Mouse (Mus musculus) cerebellum, adult (tissue): Measurements from ENCODE around the gene Fkbp1a.
A peak's percentile ranks its signal among the peaks of the same experiment; 100 is the strongest.

ENCODE experiments used
- ATAC-seq: cut with Nextera tagmentation; 2 replicates; pipeline ENCODE4 v1.9.2; 2017; ENCODE audit warnings: mild to moderate bottlenecking, moderate library complexity, mixed read lengths; ENCODE audit not compliant: insufficient number of reproducible peaks, low FRiP score, low TSS enrichment

Fkbp1a gene

GRCm38 (mm10) chr2:151544673-151545072 is 2.4 kb downstream of the Fkbp1a start:
- ATAC-seq: no peak

GRCm38 (mm10) chr2:151546571-151546970 is 4.3 kb downstream of the Fkbp1a start:
- ATAC-seq: no peak

GRCm38 (mm10) chr2:151549615-151550121 is 7.4 kb downstream of the Fkbp1a start:
- ATAC-seq: no peak

- ATAC-seq: no peak
Observed at GRCm38 (mm10) chr2:151562930-151563921, 20.9 kb downstream of the Fkbp1a start.

GRCm38 (mm10) chr2:151564006-151564405 is 21.7 kb downstream of the Fkbp1a start:
- ATAC-seq: no peak

GRCm38 (mm10) chr2:151564986-151565385 is 22.7 kb downstream of the Fkbp1a start:
- no peak for ATAC-seq

- ATAC-seq: no peak
Observed at GRCm38 (mm10) chr2:151566856-151567255, 24.6 kb downstream of the Fkbp1a start.

- no peak for ATAC-seq
Observed at GRCm38 (mm10) chr2:151569452-151569851, 27.2 kb downstream of the Fkbp1a start.

- no peak for ATAC-seq
Observed at GRCm38 (mm10) chr2:151571873-151572700, 29.8 kb downstream of the Fkbp1a start, which contains the start of gene Sdcbp2. Sdcbp2 (plus strand) TSS chr2:151572622.

GRCm38 (mm10) chr2:151573667-151574066 is 31.4 kb downstream of the Fkbp1a start:
- ATAC-seq: no peak

- ATAC-seq: no peak
Observed at GRCm38 (mm10) chr2:151574607-151575006, 32.3 kb downstream of the Fkbp1a start.

GRCm38 (mm10) chr2:151575119-151575698 is 32.9 kb downstream of the Fkbp1a start:
- ATAC-seq: 0 out of 2 replicates have a peak, but pooled peaks have one; percentile 6

GRCm38 (mm10) chr2:151575699-151576389 is 33.6 kb downstream of the Fkbp1a start:
- ATAC-seq: peak; percentile 97

- no peak for ATAC-seq
Observed at GRCm38 (mm10) chr2:151579183-151579582, 36.9 kb downstream of the Fkbp1a start.

- ATAC-seq: no peak
Observed at GRCm38 (mm10) chr2:151580945-151581344, 38.7 kb downstream of the Fkbp1a start.

- no peak for ATAC-seq
Observed at GRCm38 (mm10) chr2:151585934-151586333, 43.7 kb downstream of the Fkbp1a start.

GRCm38 (mm10) chr2:151586807-151587206 is 44.5 kb downstream of the Fkbp1a start:
- ATAC-seq: no peak

GRCm38 (mm10) chr2:151587306-151587705 is 45.0 kb downstream of the Fkbp1a start:
- no peak for ATAC-seq

- ATAC-seq: no peak
Observed at GRCm38 (mm10) chr2:151598068-151598467, 55.8 kb downstream of the Fkbp1a start.

- ATAC-seq: no peak
Observed at GRCm38 (mm10) chr2:151602106-151602505, 59.8 kb downstream of the Fkbp1a start.
